Mouse (Mus musculus) thymus, postnatal 14 days (tissue): ENCODE measurements around the gene Olfr131.
"Not testable (repeated sequence)": the region's sequence is repeated elsewhere in the genome, so short reads cannot be mapped to it uniquely, and the experiment has no call there.

Experiments
- DNase-seq: peaks from one replicate; pipeline ENCODE4 v3.0.0; 2021

Gene Olfr131

GRCm38 (mm10) chr17:38088593-38088992 is at the start of gene Olfr131:
Gene Olfr131 (minus strand): TSS chr17:38088693.
- no peak for DNase-seq

DNA sequence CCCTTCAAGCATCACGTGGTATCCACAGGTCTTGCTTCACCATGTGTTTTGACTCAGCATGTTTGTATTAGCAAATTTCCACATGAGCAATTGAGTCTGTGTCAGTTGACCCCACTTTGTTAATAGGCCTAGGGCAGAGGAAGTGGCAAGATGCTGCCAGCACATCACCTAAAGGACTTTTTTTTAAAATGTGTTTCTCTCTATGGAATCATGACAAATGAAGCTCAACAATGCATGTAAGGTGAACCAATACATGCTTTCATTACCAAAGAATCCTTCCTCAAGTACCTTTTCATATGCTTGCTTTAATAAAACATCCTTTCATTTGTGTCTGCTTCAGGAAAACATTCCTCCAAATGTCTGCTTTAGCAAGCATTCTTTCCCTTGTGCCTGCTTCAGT is 45.9 kb upstream of the Olfr131 start, which contains the start of gene Olfr132:
Gene Olfr132 (minus strand): TSS at position 101 of the 400 bp plus-strand sequence.
- DNase-seq, result no peak

GRCm38 (mm10) chr17:38125371-38125770 is 36.9 kb upstream of the Olfr131 start:
- not testable (repeated sequence) for DNase-seq

GRCm38 (mm10) chr17:38124199-38124598 is 35.7 kb upstream of the Olfr131 start:
- not testable (repeated sequence) for DNase-seq

GRCm38 (mm10) chr17:38082364-38082763 is 6.1 kb downstream of the Olfr131 start:
- DNase-seq, result no peak

DNA sequence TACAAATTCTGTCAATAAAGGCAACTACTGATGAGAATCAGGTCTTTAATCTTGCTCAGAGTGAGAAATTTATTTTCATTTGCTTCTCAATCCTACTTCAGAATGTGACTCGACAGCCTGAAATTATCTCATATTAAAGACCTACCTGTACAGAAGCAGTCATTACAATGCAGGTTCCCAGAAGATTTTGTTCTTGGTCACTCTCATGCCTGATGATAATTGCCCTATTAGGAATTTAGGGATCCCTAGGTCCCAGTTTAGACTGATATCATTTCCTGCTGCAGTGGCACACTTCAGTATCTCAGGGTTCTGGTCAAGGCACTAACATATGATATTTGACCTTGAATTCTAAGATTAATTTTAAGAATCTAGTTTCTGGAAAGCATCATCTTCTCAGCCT is 24.9 kb downstream of the Olfr131 start, which contains the start of gene Olfr130:
Gene Olfr130 (plus strand): TSS at position 301 of the 400 bp plus-strand sequence.
- DNase-seq, result no peak

DNA sequence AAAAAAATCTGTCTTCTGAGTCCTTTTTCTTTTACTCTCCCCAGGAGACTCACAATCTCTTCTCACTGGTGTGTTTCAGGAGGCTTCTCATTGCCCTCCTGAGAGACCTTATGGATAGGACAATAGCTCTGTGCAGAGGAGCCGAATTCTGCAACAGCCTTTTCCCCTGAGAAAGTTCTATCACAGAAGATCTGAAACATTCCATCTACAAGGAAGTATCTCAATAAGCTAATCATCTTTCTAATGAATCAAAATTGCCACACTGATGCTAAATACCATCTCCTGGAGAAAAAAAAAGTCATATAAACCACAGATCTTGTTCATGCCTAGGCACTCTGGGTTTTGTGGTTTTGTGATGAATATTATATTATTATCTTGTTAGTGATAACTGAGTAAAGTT is 28.5 kb downstream of the Olfr131 start, which contains the start of gene Olfr129:
Gene Olfr129 (minus strand): TSS at position 101 of the 400 bp plus-strand sequence.
- DNase-seq, result no peak
